Mouse (Mus musculus) midbrain, embryonic 16.5 days (tissue): ENCODE data around the gene Mamstr. TPM values are rescaled to one million over a fixed set of nuclear protein-coding genes. Genes with fewer than 3 reads are reported as not detected.

Experiments
- ATAC-seq: fragments of 200-750 bp; cut with Nextera tagmentation; 2 replicates; pipeline ENCODE4 v1.8.0; 2017; ENCODE audit warnings: moderate TSS enrichment
- H3K27ac ChIP-seq: fragments of 300-500 bp; sonication (generic); 2 replicates; pipeline ENCODE4 v1.5.1; 2014; ENCODE audit warnings: mild to moderate bottlenecking, low read length, mixed read lengths
- H3K27me3 ChIP-seq: fragments of 300-500 bp; sonication (generic); 2 replicates; pipeline ENCODE4 v1.6.1; 2014; ENCODE audit warnings: low read depth, low read length, mixed read lengths; ENCODE audit not compliant: control insufficient read depth, insufficient read depth
- H3K36me3 ChIP-seq: fragments of 300-500 bp; sonication (generic); 2 replicates; pipeline ENCODE4 v1.6.1; 2014; ENCODE audit warnings: mild to moderate bottlenecking, low read length, moderate library complexity, mixed read lengths; ENCODE audit not compliant: control insufficient read depth, insufficient read depth
- H3K4me1 ChIP-seq: fragments of 300-500 bp; sonication (generic); 2 replicates; pipeline ENCODE4 v1.6.1; 2014; ENCODE audit warnings: mild to moderate bottlenecking, low read length, mixed read lengths; ENCODE audit not compliant: control insufficient read depth, insufficient read depth
- H3K4me2 ChIP-seq: fragments of 300-500 bp; sonication (generic); 2 replicates; pipeline ENCODE4 v1.6.1; 2014; ENCODE audit warnings: mild to moderate bottlenecking, low read length, mixed read lengths
- H3K4me3 ChIP-seq: fragments of 300-500 bp; sonication (generic); 2 replicates; pipeline ENCODE4 v1.5.1; 2014; ENCODE audit warnings: low read depth, mild to moderate bottlenecking, low read length, moderate library complexity, mixed read lengths
- H3K9ac ChIP-seq: fragments of 300-500 bp; sonication (generic); 2 replicates; pipeline ENCODE4 v1.6.1; 2014; ENCODE audit warnings: low read depth, low read length, mixed read lengths
- H3K9me3 ChIP-seq: fragments of 300-500 bp; sonication (generic); replicated peaks from 2 replicates; pipeline ENCODE4 v1.6.1; 2014; ENCODE audit warnings: mild to moderate bottlenecking, low read length, mixed read lengths; ENCODE audit not compliant: control insufficient read depth, poor library complexity, severe bottlenecking
- WGBS: fragments of 180-500 bp; shearing (Covaris S2); extraction: QIAGEN DNeasy Blood & Tissue Kit; methylation state at CpG from one replicate; pipeline ENCODE4 v1.1.7; 2014; 5-methylcytosine and 5-hydroxymethylcytosine counted together
- polyA plus RNA-seq: library from polyadenylated mRNA; unstranded; fragments of >200 nt; fragmentation: Nextera tagmentation; extraction: Ambion mirVana; gene quantifications from 2 replicates; pipeline ENCODE4 v1.2.1, GENCODE M21; 2015

The Mamstr gene
- polyA plus RNA-seq, 1 experiment from 2014 or later, result 3.4 TPM

DNA sequence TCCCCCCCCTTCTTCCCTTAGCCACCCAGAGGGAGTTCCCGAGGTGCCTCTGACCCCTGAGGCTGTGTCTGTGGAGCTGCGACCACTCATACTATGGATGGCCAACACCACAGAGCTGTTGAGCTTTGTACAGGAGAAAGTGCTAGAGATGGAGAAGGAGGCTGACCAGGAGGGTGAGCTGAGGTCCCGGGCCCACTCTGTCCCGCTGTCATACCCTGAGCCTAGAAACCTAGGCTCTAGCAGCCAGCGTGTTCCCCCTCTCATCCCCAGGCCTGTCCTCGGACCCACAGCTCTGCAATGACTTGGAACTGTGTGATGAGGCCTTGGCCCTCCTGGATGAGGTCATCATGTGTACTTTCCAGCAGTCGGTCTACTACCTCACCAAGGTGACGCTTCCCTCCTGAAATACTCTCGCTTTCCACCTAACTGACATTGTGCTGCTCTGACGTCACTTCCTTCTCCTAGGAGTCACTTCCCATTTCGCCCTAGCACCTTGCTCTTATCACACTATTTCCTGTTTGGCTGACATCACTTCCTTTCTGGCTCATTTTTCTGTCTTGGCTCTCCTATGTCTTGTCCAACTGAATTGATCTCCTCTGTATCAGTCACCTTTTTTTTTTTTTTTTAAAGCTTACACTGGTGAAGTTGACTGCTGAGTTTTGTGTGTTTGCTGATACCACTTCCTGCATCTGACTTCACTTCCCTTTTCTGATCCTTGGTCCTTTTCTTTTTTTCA is 4.7 kb upstream of the Mamstr start:
- H3K4me3 ChIP-seq, result no peak overlapping the region
- WGBS, result 87% methylated on average over 11 of the region's 11 CpGs
- no peaks in the 10 kb centered on the region for H3K9me3 ChIP-seq
- H3K36me3 ChIP-seq, result peaks cover 13% of the 10 kb centered on the region
- H3K27ac ChIP-seq, result no peak overlapping the region
- H3K4me1 ChIP-seq, result peaks cover 8% of the 10 kb centered on the region
- H3K27me3 ChIP-seq, result peaks cover 2% of the 10 kb centered on the region
- ATAC-seq, result no peak
- H3K4me2 ChIP-seq, result no peak overlapping the region
- H3K9ac ChIP-seq, result no peak overlapping the region

DNA sequence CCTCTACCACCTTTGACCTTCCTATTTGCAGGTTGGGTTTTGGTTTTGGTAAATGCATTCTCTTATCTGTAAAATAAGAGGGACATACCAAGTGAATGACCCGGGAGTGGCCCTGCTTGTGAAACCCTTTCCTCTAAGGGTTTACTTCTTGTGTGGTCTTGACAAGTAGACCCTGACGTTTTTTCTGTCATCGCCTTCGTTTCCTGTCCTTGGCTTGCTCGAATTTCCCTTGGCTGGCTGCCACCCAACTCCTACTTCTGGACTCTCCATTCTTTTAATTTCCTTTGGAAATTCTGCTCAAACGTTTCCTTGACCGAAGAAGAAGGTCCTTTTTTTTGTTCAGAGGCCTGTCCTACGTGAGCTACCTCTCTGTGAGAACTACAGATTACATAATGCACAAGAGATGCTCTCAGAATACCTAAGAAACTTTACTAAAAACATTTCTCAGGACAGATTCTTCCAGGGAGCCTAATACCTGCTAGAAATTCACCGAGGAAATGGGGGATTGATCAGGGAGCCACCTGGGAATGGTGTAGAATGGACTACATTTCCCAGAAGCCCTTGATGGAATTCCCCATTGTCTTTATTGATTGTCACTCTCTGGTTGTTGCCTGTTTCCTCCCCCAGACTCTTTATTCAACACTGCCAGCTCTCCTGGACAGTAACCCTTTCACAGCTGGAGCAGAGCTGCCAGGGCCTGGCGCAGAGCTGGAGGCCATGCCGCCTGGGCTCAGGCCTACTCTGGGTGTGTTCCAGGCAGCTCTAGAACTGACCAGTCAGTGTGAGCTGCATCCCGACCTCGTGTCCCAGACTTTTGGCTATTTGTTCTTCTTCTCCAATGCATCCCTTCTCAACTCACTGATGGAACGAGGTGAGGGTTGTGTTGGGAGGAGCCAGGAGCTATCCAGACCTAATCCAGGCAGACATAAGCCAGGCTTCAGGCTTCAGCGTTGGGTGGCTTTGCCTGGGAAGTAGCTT is 3.8 kb upstream of the Mamstr start:
- Histone ChIP-seq H3K4me1 (peaks cover 8% of the 10 kb centered on the region), H3K9ac (no peak overlapping the region), H3K4me3 (no peak overlapping the region), H3K36me3 (peaks cover 13% of the 10 kb centered on the region), H3K27ac (no peak overlapping the region), H3K9me3 (no peaks in the 10 kb centered on the region), H3K27me3 (peaks cover 2% of the 10 kb centered on the region), H3K4me2 (no peak overlapping the region)
- 84% methylated on average over 15 of the region's 15 CpGs for WGBS
- no peak for ATAC-seq

DNA sequence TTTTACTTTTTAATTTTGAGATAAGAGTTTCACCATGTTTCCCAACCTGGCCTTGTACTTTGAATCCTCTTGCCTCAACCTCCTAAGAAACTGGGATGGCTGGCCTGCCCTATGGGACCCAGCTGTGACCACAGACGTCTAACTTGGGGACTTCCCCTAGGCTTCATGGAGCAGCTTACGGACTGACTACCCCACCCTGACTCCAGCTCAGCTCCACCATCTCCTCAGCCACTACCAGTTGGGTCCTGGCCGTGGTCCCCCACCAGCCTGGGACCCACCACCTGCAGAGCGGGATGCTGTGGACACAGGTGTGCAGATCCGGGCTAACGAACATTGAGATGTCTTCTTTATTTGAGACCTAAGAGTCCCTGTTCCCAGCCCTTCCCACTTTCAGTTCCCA is 2.1 kb upstream of the Mamstr start:
- Histone ChIP-seq H3K4me3 (no peak overlapping the region), H3K9me3 (no peaks in the 10 kb centered on the region), H3K4me2 (no peak overlapping the region), H3K27ac (no peak overlapping the region), H3K4me1 (peaks cover 11% of the 10 kb centered on the region), H3K27me3 (no peaks in the 10 kb centered on the region), H3K9ac (no peak overlapping the region), H3K36me3 (peaks cover 13% of the 10 kb centered on the region)
- WGBS, result 98% methylated on average over 6 of the region's 6 CpGs
- no peak for ATAC-seq

DNA sequence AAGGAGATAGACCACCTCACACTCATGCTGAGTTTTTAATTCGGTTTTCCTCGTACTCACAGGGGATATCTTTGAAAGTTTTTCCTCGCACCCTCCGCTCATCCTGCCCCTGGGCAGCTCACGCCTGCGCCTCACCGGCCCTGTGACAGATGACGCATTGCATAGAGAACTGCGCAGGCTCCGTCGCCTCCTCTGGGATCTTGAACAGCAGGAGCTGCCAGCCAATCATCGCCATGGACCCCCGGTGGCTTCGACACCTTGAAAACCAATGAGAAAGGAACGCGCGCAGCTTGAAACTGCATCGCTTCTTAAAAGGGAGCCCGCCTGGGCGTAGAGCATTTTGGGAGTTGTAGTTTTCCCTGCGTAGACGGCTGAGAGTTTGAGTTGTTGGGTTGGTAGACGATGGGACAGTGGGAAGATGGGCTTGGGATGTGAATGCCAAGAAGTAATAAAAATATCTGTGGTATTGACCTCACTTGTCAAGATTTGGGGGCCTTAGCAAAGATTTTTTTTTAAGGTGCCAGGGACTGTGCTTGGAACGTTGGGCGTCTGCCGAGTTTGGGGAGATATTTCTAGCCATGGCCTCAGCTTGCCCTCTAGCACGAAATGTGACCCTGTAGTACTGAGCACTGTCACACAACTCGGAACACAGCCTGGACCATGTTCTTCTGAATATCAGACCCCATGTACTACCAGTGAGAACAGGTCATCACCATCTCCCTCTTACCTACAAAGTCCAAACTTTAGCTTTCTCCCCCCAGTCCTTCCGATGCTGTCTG is 965 bp upstream of the Mamstr start:
- no peaks in the 10 kb centered on the region for H3K9me3 ChIP-seq
- H3K27me3 ChIP-seq, result no peaks in the 10 kb centered on the region
- ATAC-seq, result peak; percentile 89
- peaks cover 13% of the 10 kb centered on the region for H3K36me3 ChIP-seq
- H3K4me3 ChIP-seq, result peak overlapping the region; percentile 37
- H3K4me1 ChIP-seq, result peaks cover 14% of the 10 kb centered on the region
- peak overlapping the region; percentile 53 for H3K4me2 ChIP-seq
- whole genome bisulfite sequencing, result 16% methylated on average over 29 of the region's 29 CpGs
- peak overlapping the region; percentile 27; the same call in 1 of the 2 replicates for H3K9ac ChIP-seq
- H3K27ac ChIP-seq, result 0 out of 2 replicates have a peak overlapping the region, but pooled peaks have one; percentile 50

DNA sequence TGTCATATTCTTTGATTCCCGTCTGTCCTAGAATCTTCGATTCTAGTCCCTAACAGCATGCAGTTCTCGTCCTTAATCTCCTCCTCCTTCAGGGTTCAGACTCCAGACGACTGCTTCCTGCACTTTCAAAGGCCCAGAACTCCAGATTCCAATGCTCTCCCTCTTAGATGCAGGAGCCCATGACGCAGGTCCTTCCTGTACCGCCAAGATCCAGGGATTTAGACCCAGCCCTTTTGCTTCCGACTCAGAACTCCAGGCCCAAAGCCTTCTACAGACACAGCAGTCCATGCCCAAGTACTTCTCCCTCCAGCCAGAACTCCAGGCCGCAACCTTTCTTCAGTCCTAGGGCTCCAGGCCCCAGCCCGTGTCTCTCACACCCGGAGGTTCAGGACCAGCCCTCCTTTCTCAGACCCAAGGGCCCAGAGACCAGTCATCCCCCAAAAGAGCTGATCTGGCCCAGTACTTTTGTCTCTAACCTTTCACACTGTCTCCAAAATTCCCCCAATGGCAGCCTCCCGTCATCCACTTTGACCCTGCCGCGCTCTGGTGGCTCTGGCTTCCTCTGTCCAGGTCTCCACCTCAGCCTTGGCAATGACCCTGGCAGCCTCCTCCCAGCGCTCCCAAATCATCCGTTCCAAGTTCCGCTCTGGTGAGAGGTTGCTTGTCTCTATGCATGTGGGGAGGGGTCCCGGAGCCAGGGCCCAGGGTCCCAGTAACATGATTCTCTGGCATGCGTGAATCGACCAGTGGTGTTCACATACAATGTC is 597 bp downstream of the Mamstr start:
- no peak overlapping the region for H3K4me2 ChIP-seq

DNA sequence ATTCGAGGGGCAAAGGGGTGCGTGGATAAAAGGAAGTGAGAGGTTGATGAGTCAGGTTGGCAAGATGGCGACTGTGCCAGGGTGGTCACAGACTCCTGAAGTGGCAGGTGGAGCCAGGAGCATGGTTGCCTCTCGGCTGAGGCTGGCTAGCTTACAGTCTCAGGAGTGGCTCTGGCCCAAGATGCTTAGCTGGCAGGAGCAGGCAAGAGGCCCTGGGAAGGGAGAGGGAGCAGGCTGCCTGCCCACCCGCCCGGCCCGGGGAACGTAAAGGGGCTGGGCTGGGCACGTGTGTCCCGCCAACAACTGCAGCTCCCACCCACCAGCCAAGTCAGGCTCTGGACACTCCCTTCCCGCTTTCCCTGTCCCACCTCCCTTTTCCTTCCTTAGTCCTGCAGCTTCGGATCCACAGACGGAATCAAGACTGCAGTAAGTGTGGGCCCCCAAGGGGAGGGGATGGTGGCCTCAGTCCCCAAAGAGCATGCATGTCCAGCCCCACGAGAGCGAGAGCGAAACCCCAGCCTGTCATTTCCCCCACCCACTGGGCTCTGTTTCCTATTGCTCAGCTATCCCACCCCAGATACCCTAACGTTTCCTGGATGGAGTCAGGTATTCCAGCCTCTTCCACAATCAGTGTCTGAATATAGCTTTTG is 1.7 kb downstream of the Mamstr start:
- 73% methylated on average over 9 of the region's 17 CpGs for WGBS
- Histone ChIP-seq H3K27ac (no peak overlapping the region), H3K9me3 (no peaks in the 10 kb centered on the region), H3K36me3 (peaks cover 4% of the 10 kb centered on the region; the same call in 1 of the 2 replicates), H3K4me3 (no peak overlapping the region), H3K27me3 (no peaks in the 10 kb centered on the region), H3K9ac (no peak overlapping the region), H3K4me2 (no peak overlapping the region), H3K4me1 (peaks cover 22% of the 10 kb centered on the region)
- ATAC-seq, result no peak

More for the DNA sequence above, 597 bp downstream of the Mamstr start:
- Histone ChIP-seq H3K36me3 (peaks cover 12% of the 10 kb centered on the region), H3K4me1 (peaks cover 22% of the 10 kb centered on the region), H3K9ac (no peak overlapping the region), H3K9me3 (no peaks in the 10 kb centered on the region), H3K4me3 (no peak overlapping the region), H3K27ac (no peak overlapping the region), H3K27me3 (no peaks in the 10 kb centered on the region)
- no peak for ATAC-seq
- 74% methylated on average over 19 of the region's 19 CpGs for WGBS

DNA sequence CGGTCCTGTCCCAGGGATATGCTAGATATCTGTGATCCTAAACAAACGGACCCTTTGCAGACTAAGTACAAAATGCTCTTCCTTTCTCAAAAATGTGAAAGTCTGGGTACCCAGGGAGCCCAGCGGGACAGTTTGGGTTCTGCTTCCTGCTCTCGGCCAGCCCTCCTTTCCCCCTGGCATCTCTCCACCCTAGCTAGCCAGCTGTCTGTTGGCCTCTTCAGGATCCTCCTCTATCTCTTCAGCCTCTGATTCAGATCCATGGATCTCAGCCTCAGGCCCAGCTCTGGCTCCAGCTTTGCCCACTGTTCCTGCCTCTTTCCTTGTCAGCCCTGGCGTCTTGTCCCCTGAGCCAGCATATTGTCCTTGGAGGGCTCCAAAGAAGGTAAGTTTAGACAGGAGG is 2.3 kb downstream of the Mamstr start:
- Histone ChIP-seq H3K36me3 (no peaks in the 10 kb centered on the region), H3K4me1 (peaks cover 22% of the 10 kb centered on the region), H3K27ac (no peak overlapping the region), H3K4me2 (peak overlapping the region; percentile 77; the same call in 1 of the 2 replicates), H3K9me3 (no peaks in the 10 kb centered on the region), H3K4me3 (no peak overlapping the region), H3K27me3 (no peaks in the 10 kb centered on the region), H3K9ac (no peak overlapping the region)
- no peak for ATAC-seq
- 89% methylated on average over 5 of the region's 5 CpGs for WGBS
